Mouse (Mus musculus) bone marrow macrophage, adult 2 months (primary cell): ENCODE measurements around the gene Dtl.

Experiments
- CTCF ChIP-seq: IDR thresholded peaks from 2 replicates; pipeline ENCODE4 v1.5.1; 2012; ENCODE audit warnings: low read depth, mild to moderate bottlenecking, low read length, moderate library complexity
- POLR2A ChIP-seq: IDR thresholded peaks from 2 replicates; pipeline ENCODE4 v1.6.1; 2012; ENCODE audit warnings: mild to moderate bottlenecking, low read depth, low read length, borderline replicate concordance

GRCm38 (mm10) chr1:191520194-191520593, 55.1 kb downstream of the Dtl start:
- TF ChIP-seq CTCF: no peak
- no peak for TF ChIP-seq POLR2A
